Mouse (Mus musculus): ENCODE measurements at regions not wholly inside any gene's neighbourhood (a gene's known extent, or its start where the extent isn't known, plus 50 kb on each side); places are given as distances from the start of the nearest gene placed in this dataset.

- peak; percentile 28 for DNase-seq (ENCODE audit: low spot score)
Observed at GRCm38 (mm10) chr17:63575316-63576007, 75.6 kb upstream of the Fbxl17 start.

- no peak for DNase-seq (ENCODE audit: low spot score)
Observed at GRCm38 (mm10) chr17:63582870-63583269, 83.1 kb upstream of the Fbxl17 start.

- no peak for DNase-seq (ENCODE audit: low spot score)
Observed at GRCm38 (mm10) chr17:63607021-63607751, 107.4 kb upstream of the Fbxl17 start.

- DNase-seq (ENCODE audit: low spot score) = no peak
Observed at GRCm38 (mm10) chr17:63622726-63623125, 122.9 kb upstream of the Fbxl17 start.

- DNase-seq (ENCODE audit: low spot score) = no peak
Observed at GRCm38 (mm10) chr17:63637598-63637997, 137.8 kb upstream of the Fbxl17 start.

- no peak for DNase-seq (ENCODE audit: low spot score)
Observed at GRCm38 (mm10) chr17:63644390-63644789, 144.6 kb upstream of the Fbxl17 start.

GRCm38 (mm10) chr17:63657687-63658086 is 157.9 kb upstream of the Fbxl17 start:
- no peak for DNase-seq (ENCODE audit: low spot score)

GRCm38 (mm10) chr17:63660841-63661481 is 161.1 kb upstream of the Fbxl17 start:
- no peak for DNase-seq (ENCODE audit: low spot score)

GRCm38 (mm10) chr17:63661584-63661983 is 161.8 kb upstream of the Fbxl17 start:
- DNase-seq (ENCODE audit: low spot score) = no peak

GRCm38 (mm10) chr17:63662251-63662650 is 162.4 kb upstream of the Fbxl17 start:
- no peak for DNase-seq (ENCODE audit: low spot score)

- DNase-seq (ENCODE audit: low spot score) = no peak
Observed at GRCm38 (mm10) chr17:63676791-63677190, 177.0 kb upstream of the Fbxl17 start.

GRCm38 (mm10) chr17:63677996-63678657 is 178.3 kb upstream of the Fbxl17 start:
- peak; percentile 38 for DNase-seq (ENCODE audit: low spot score)

- no peak for DNase-seq (ENCODE audit: low spot score)
Observed at GRCm38 (mm10) chr17:63680479-63680878, 180.7 kb upstream of the Fbxl17 start.

GRCm38 (mm10) chr17:63683345-63683744 is 179.5 kb upstream of the Fer start:
- no peak for DNase-seq (ENCODE audit: low spot score)

GRCm38 (mm10) chr17:63684026-63684425 is 178.8 kb upstream of the Fer start:
- no peak for DNase-seq (ENCODE audit: low spot score)

GRCm38 (mm10) chr17:63685956-63686355 is 176.9 kb upstream of the Fer start:
- DNase-seq (ENCODE audit: low spot score) = no peak

GRCm38 (mm10) chr17:63686361-63686760 is 176.5 kb upstream of the Fer start:
- no peak for DNase-seq (ENCODE audit: low spot score)

- no peak for DNase-seq (ENCODE audit: low spot score)
Observed at GRCm38 (mm10) chr17:63689291-63689690, 173.6 kb upstream of the Fer start.

GRCm38 (mm10) chr17:63690829-63691689 is 171.8 kb upstream of the Fer start:
- no peak for DNase-seq (ENCODE audit: low spot score)

GRCm38 (mm10) chr17:63691690-63691968 is 171.2 kb upstream of the Fer start:
- no peak for DNase-seq (ENCODE audit: low spot score)

GRCm38 (mm10) chr17:63693274-63693673 is 169.6 kb upstream of the Fer start:
- DNase-seq (ENCODE audit: low spot score) = no peak

- no peak for DNase-seq (ENCODE audit: low spot score)
Observed at GRCm38 (mm10) chr17:63699537-63699936, 163.3 kb upstream of the Fer start.
